Mouse (Mus musculus) cerebellum, adult 11-12 months (tissue): ENCODE measurements around the gene Nt5c.
"Not testable (repeated sequence)": the region's sequence is repeated elsewhere in the genome, so short reads cannot be mapped to it uniquely, and the experiment has no call there.

Experiments used
- DNase-seq: peaks from one replicate; pipeline ENCODE4 v3.0.0; 2022

Gene Nt5c

GRCm38 (mm10) chr11:115463397-115463796, 28.3 kb downstream of the Nt5c start:
- no peak for DNase-seq

GRCm38 (mm10) chr11:115462243-115462891, 29.3 kb downstream of the Nt5c start, which contains the start of gene Slc16a5:
Gene Slc16a5, plus strand, starts transcription at chr11:115462474.
- DNase-seq = no peak

DNA sequence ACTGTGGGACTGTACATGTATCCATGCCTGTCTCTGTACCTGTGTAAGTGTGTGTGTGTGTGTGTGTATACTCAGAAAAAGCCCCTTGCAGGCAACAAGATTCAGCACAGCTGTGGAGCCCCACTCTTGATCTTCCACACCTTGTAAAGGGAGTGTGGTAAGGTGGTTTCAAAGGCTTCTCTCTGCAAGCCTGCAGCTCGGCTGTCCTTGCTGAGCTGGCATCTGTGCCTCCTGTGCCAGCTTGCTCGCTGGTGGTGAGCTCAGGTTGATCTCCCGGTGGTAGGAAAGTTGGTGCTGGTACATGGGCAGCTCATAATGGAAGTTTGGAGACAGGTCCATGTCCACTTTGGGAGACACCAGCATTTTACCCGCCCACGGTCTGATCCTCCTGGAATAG, 29.8 kb downstream of the Nt5c start:
- DNase-seq = no peak

DNA sequence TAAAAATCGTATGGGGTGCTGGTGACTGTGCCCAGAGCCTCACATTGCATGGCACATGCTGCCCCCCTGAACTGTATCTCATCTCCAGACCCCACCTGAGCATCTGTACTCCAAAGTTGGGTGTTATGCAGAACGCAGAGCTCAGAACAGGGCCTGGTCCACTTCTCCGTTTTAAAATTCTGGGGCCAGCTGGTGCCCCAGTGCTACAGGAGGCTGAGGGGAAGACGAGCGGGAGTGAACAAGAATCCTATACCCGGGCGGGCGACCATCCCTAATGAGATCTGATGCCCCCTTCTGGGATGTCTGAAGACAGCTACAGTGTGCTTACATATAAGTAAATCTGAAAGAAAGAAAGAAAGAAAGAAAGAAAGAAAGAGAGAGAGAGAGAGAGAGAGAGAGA, 30.7 kb downstream of the Nt5c start:
- no peak for DNase-seq

GRCm38 (mm10) chr11:115457405-115457804, 34.3 kb downstream of the Nt5c start:
- no peak for DNase-seq

- DNase-seq = no peak
Observed at GRCm38 (mm10) chr11:115456182-115456581, 35.5 kb downstream of the Nt5c start.

DNA sequence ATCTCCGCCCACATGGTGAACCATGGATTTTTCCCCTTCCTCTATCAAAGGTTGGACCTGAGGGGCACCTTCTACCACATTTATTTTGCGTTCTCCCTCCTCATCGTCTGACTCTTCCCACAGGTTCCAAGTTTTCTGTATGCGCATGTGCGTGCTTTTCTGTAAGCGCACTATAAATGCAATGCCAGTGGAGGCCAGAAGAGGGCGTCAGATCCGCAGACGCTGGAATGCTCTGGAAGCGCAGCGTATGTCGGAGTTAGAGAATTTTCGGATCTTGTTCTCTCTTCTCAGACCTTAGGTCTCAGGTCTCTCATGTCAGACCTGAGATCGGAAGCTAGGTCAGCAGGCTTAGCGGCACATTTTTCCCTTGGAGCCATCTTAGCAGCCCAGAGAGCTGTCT, 36.0 kb downstream of the Nt5c start:
- no peak for DNase-seq

DNA sequence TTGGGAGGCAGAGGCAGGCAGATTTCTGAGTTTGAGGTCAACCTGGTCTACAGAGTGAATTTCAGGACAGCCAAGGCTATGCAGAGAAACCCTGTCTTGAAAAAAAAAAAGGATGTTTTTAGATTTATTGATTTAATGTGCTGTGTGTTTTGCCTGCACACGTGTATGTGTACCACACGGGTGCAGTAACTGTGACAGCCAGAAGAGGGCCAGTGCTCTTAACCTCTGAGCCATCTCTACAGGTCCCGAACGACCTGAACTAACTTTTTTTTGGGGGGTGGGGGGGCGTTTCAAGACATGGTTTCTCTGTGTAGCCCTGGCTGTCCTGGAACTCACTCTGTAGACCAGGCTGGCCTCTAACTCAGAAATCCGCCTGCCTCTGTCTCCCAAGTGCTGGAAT, 36.8 kb downstream of the Nt5c start:
- DNase-seq = not testable (repeated sequence)

DNA sequence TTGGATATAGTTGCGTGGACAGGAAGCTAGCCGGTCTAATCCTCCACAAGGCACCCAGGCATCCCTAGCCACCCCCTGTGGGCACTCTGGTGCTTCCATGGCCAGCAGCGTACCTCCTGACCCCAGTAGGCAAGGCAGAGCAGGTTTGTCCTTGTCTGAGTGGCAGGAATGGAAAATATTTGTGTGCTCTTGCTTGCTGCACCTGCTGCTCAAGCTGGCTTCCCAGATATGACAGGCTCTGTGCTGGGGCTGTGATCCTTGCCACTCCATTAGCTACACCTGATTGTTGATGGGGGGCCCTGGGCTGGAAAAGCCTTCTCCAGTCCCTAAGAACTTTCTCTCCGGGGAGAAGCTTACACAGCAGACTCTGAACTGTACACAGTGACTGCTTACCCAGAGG, 38.4 kb downstream of the Nt5c start:
- DNase-seq = no peak

DNA sequence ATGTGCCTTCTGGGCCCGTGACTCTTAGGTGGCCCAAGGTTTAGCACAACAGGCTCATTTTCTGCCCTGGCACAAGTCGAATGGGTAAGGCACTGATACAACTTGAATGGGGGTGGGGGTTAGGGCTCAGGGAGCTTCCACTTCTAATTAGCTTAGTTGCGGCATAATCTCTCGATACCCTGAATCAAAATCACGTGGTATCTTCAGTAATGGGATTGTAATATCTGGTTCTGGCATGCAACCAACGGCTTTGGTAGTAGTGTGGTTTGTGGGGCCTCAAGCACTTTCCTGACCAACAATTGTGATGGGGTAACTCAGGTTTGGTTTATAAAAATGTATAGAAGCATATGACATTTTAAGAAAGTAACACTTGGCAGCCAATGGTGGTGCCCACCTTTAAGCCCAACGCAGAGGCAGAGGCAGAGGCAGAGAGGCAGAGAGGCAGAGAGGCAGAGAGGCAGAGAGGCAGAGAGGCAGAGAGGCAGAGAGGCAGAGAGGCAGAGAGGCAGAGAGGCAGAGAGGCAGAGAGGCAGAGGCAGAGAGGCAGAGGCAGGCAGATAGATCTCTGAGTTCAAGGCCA, 39.3 kb downstream of the Nt5c start:
- DNase-seq = no peak

DNA sequence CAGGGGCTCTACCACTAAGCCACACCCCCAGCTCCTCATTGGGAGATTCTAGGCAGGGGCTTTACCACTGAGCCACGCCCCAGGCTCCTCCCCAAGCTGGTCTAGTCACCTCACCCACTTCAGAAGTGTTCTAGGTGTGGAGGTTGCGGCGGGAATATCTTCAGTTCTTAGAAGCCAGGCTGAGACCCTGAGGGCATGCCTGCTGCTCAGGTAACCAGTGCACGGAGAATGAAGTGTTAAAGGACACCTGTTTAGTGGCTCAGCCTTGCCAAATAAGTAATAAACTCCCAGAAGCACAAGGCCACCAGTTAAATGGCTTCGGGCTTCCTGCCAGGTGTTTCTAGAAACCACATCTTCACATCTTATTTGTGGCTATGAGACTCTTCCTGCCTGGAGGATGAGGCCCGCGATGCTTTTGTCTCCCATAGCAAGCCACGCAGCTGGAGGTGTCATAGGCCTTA, 39.9 kb downstream of the Nt5c start:
- no peak for DNase-seq

GRCm38 (mm10) chr11:115450176-115450575, 41.5 kb downstream of the Nt5c start:
- no peak for DNase-seq

DNA sequence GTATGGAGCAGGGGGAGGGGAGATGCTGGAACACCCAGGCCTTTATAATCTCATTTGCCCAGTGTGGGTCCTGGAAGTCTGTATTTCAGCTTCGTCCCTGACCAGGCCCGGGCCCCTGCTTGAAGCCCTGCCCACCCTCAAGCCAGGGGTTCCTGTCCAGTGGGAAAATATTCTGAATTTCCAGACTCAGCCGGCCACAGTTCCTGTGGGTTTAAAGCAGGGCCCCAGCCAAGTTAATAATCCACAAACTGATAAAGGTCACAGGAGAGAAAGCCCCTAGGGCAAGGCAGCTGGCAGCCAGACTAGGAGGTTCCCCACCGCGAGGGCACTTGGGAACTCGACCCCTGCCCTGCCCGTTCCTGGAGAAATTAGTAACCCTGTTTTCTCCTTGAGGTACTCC, 42.7 kb downstream of the Nt5c start:
- DNase-seq = no peak

- no peak for DNase-seq
Observed at GRCm38 (mm10) chr11:115448075-115448474, 43.6 kb downstream of the Nt5c start.

DNA sequence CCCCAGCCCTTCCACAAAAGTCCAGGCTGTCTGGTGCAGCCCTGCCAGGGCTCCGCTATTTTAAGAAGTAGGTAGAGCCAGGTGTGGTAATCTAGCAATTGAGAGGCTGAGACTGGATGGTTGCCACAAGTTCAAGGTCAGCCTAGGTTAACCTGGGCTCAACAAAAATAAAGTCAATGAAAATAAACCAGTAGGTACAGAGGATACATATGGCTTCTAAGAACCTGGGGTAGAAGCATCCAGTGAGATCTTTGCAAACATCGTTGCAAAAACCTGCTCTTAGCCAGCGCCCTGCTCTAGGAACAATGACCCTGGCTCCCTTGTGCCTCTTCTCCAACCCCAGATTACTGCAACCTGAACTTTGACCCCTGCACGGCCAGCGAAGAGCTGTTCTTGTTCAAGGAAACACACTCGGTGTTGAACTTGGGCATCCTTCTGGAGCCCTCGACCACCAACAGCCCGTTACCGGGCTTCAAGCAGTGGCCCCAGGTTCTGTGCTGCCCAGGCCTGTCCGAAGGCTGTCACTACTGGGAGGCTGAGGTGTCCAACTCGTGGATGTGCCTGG, 44.3 kb downstream of the Nt5c start:
- no peak for DNase-seq

DNA sequence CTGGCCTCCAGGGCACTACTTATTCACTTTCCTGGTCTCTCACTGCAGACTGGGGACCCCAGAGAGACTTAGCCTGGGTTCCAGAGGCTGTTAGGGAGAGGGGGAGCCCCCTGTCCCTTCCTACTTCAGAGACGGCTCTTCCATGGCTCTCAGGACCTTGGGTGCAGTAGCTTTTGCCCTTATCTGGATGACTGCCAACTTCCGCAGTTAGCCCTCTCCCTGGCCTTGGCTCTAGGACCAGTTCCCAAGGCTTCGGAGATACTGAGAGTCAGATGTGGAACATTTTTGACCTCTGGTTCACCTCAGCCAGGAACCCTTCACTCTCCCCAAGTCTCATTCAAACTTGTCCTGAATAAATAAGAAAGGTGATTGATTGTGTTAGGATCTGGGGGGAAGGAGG, 44.8 kb downstream of the Nt5c start:
- DNase-seq = no peak

DNA sequence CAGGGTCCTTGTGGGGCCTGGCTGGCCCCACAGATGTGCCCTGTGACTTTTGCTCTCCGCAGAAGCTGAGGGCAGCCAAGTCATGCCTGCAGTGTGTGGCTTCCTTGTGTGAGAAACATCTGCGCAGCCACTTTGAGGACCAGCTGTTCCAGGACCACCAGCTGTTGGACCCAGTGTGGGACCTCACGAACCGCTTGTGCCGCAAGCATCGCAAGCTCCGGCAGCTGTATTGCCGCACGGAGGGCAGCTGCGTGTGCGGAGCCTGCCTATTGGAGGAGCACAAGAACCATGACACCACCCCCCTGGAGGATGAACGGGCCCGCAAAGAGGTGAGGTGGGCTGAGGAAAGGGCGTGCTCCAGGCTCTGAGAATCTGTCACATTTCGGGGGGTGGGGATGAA, 50.2 kb downstream of the Nt5c start:
- DNase-seq = no peak
